Mouse (Mus musculus): ENCODE data around the gene Arsb.

- TF ChIP-seq EP300 (optimal IDR thresholded peaks at IDR 0.05) (no peak), CTCF (IDR thresholded peaks at IDR 0.05; ENCODE audit: low read depth) (no peak)
Measured at GRCm38 (mm10) chr13:93895430-93895829, 124.0 kb downstream of the Arsb start.

All from stomach, postnatal 0 days (tissue).